Mouse (Mus musculus): ENCODE data around the gene Kcnj9. TPM values are rescaled to one million over a fixed set of nuclear protein-coding genes. Genes with fewer than 3 reads are reported as not detected.

Gene Kcnj9
- total RNA-seq, 2 experiments from 2014 or later = not detected

GRCm38 (mm10) chr1:172333512-172333911 lies 4.4 kb upstream of the Kcnj9 start:
- no peak for DNase-seq (ENCODE audit: low spot score)

- no peak for DNase-seq (ENCODE audit: low spot score)
Measured at GRCm38 (mm10) chr1:172332925-172333324, 3.8 kb upstream of the Kcnj9 start.

DNA sequence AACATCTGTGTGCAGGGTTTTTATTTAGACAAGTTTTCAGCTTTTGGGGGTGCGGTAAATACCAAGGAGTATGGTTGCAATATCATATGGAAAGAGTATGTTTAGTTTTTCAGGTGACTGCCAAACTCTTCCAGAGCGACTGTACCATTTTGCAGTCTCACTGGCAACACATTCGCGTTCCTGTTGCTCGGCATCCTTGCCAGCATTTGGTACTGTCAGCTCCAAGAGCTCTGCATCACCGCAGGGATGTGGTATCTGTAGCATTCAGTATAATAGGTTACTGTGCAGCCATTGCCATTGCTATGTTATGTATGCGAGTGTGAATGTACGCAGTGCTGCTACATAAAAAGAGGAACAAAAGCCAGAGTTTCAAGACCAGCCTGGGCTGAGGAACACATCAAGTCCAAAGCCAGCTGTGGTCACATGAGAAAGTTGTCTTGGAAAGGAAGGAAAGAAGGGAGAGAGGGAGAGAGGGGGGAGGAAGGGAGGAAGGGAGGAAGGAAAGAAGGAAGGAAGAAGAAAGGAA lies 2.4 kb upstream of the Kcnj9 start:
- no peak for DNase-seq (ENCODE audit: low spot score)

DNA sequence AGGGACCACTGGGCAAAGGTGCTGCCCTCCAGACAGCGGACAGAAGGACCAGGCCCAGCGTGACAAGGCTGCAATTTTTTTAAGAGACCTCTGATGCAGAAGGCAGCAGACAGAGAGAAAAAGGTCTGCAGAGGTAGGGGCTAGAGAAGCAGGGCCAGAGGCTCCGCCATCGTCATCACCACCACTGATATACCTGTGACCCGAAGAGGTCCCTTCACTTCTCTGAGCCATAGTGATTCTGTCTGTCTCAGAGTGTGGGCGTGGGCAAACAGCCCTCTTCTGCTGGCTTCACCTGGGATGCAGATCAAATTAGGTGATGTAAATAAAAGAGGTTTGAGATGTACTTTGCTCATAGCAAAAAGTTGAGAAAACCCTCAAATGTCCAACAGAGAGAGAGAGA lies 498 bp upstream of the Kcnj9 start:
- no peak for DNase-seq (ENCODE audit: low spot score)

GRCm38 (mm10) chr1:172328461-172328860 lies 657 bp downstream of the Kcnj9 start:
- no peak for DNase-seq (ENCODE audit: low spot score)

DNA sequence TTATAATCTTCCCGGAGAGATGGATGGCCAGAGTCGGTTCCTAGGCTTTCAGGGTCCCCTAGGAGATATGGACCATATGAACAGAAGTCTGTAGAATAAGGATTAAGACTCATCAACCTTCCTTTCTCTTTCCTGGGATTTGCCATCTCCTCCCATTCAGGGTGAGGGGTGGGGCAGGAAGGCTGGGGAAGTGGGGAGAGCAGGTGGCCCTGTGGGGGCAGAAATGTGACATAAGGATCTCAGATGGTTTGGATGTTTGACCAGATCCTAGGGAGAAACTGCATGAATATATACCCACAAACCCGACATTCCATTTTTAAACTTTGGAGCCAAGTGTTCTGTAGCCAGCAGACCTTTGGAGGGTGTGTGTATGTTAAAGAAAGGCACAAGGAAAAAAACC lies 1.1 kb downstream of the Kcnj9 start:
- no peak for DNase-seq (ENCODE audit: low spot score)

- DNase-seq (ENCODE audit: low spot score) = no peak
Measured at GRCm38 (mm10) chr1:172327206-172328001, 1.7 kb downstream of the Kcnj9 start.

DNA sequence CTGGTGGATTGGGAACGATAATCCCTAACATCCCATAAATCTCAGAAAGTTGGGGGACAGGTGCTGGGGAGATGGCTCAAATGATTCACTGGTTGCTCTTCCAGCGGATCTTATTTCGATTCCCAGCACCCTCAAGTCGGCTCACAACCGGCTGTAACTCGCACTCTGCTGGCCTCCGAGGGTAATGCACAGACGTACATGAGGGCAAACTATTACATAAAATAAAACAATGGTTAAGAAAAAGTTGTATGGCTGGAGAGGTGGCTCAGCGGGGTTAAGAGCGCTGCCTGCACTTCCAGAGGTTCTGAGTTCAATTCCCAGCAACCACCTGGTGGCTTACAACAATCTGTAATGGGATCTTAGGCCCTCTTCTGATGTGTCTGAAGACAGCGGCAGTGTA lies 2.4 kb downstream of the Kcnj9 start:
- DNase-seq (ENCODE audit: low spot score) = no peak

- DNase-seq (ENCODE audit: low spot score) = peak; percentile 65
Measured at GRCm38 (mm10) chr1:172325680-172326535, 3.2 kb downstream of the Kcnj9 start.

GRCm38 (mm10) chr1:172324725-172325124 lies 4.4 kb downstream of the Kcnj9 start:
- DNase-seq (ENCODE audit: low spot score) = peak; percentile 73

- DNase-seq (ENCODE audit: low spot score) = no peak
Measured at GRCm38 (mm10) chr1:172323801-172324359, 5.2 kb downstream of the Kcnj9 start.

DNA sequence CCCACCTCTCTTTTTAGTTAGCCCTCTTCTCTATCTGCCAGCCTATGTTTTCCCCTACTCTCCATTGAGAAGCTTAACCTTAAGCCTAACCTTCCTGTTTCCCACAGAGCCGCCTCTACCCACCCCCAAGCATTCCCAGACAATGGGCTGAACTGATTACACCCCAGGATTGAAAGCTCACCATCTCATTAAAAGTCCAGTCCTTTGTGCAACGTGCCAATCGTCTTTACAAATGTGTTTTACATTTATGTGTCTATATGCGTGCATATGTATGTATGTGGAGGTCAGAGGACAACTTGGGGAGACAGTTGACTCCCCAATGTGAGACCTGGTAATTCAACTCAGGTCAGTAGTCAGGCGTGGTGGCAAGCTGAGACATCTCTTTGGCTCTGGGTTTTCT lies 5.8 kb downstream of the Kcnj9 start:
- DNase-seq (ENCODE audit: low spot score) = no peak

GRCm38 (mm10) chr1:172322725-172323124 lies 6.4 kb downstream of the Kcnj9 start:
- no peak for DNase-seq (ENCODE audit: low spot score)

GRCm38 (mm10) chr1:172319921-172320411 lies 9.2 kb downstream of the Kcnj9 start:
- no peak for DNase-seq (ENCODE audit: low spot score)

DNA sequence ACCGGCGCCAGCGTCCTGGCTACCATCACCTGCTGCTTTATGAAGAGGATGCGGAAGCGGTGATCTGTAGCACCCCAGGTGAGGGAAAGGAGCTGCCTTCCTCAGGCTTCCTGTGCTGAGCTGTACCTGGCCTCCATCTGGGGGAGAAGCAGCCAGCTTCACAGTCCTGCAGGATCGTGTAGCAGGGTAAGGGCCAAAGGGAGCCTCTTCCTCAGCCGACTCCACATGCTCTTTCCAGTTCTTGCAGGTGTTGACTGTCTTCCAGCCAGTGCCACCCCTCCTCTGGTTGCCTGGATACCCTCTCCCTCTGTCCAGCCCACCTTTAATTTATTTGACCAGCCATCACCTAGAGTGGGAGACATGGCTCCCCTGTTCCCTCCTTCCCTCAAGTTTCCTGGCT lies 9.8 kb downstream of the Kcnj9 start:
- DNase-seq (ENCODE audit: low spot score) = no peak

DNA sequence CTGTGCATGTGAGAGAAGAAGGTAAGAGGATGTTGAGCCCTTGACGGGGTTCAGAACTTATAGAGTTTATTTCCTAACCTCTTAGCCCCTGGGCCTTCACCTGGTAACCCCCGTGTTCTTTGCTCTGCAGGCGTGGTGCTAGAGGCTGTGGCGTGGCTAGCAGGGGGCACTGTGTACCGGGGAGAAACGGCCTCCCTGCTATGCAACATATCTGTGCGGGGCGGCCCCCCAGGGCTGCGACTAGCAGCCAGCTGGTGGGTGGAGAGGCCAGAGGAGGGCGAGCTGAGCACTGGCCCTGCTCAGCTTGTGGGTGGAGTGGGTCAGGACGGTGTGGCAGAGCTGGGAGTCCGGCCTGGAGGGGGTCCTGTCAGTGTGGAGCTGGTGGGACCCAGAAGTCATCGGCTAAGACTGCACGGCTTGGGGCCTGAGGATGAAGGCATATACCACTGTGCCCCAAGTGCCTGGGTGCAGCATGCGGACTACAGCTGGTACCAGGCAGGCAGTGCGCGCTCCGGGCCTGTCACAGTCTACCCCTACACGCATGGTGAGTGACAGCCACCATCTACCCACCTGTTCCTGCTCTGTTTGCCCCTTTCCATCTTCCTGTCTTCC lies 10.6 kb downstream of the Kcnj9 start:
- no peak for DNase-seq (ENCODE audit: low spot score)

DNA sequence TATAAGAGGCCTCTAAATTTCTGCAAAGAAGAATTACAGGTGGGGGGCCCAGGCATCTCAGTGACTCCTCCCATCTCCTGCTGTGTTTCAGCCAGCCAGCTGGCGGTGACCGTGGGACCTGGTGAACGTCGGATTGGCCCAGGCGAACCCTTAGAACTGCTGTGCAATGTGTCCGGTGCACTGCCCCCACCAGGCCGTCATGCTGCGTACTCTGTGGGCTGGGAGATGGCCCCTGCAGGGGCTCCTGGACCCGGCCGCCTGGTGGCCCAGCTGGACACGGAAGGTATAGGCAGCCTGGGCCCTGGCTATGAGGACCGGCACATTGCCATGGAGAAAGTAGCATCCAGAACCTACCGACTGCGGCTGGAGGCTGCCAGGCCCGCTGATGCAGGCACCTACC lies 11.2 kb downstream of the Kcnj9 start:
- DNase-seq (ENCODE audit: low spot score) = no peak

- DNase-seq (ENCODE audit: low spot score) = no peak
Measured at GRCm38 (mm10) chr1:172317431-172317830, 11.7 kb downstream of the Kcnj9 start.

- no peak for DNase-seq (ENCODE audit: low spot score)
Measured at GRCm38 (mm10) chr1:172314911-172315310, 14.2 kb downstream of the Kcnj9 start.

GRCm38 (mm10) chr1:172313613-172314411 lies 15.3 kb downstream of the Kcnj9 start:
- DNase-seq (ENCODE audit: low spot score) = no peak

All from gastrocnemius, adult 18-20 months (tissue).